Mouse (Mus musculus) liver, embryonic 14.5 days (tissue): ENCODE measurements at regions not wholly inside any gene's neighbourhood (a gene's known extent, or its start where the extent isn't known, plus 50 kb on each side); places are given as distances from the start of the nearest gene placed in this dataset.

Experiments used
- ATAC-seq: fragments of 200-750 bp; cut with Nextera tagmentation; 2 replicates; pipeline ENCODE4 v1.8.0; 2017; ENCODE audit warnings: moderate number of reproducible peaks, mild to moderate bottlenecking, moderate library complexity; ENCODE audit not compliant: insufficient read depth
- DNase-seq, 3 experiments: peaks; one replicate each; pipeline ENCODE4 v3.0.0-alpha.2; 2012 to 2013; ENCODE audit warnings: low read depth in 3 of 3, low spot score in 3 of 3
- H3K27ac ChIP-seq: fragments of 300-500 bp; sonication (generic); 2 replicates; pipeline ENCODE4 v1.5.1; 2014; ENCODE audit warnings: moderate library complexity, mild to moderate bottlenecking, control low read depth, inconsistent platforms
- H3K27me3 ChIP-seq: fragments of 300-500 bp; sonication (generic); 2 replicates; pipeline ENCODE4 v1.6.1; 2014; ENCODE audit warnings: mild to moderate bottlenecking, low read length, moderate library complexity; ENCODE audit not compliant: control insufficient read depth, insufficient read depth
- H3K36me3 ChIP-seq: fragments of 300-500 bp; sonication (generic); replicated peaks from 2 replicates; pipeline ENCODE4 v1.6.1; 2014; ENCODE audit warnings: low read depth; ENCODE audit not compliant: control insufficient read depth, insufficient read depth
- H3K4me1 ChIP-seq, 2 experiments: fragments of 200-500 bp in 1 of 2; fragments of 300-500 bp in 1 of 2; sonication (generic) in 1 of 2; replicated peaks; 2 replicates each; pipeline ENCODE4 v1.6.1; 2012 to 2014; ENCODE audit warnings: antibody characterized with exemption in 1 of 2, inconsistent platforms in 1 of 2, low read length in 1 of 2; ENCODE audit not compliant: control insufficient read depth in 2 of 2, insufficient read depth in 2 of 2
- H3K4me2 ChIP-seq: fragments of 300-500 bp; sonication (generic); 2 replicates; pipeline ENCODE4 v1.6.1; 2014; ENCODE audit warnings: low read depth, mild to moderate bottlenecking, control low read depth, moderate library complexity
- H3K4me3 ChIP-seq, 2 experiments: fragments of 200-500 bp in 1 of 2; fragments of 300-500 bp in 1 of 2; sonication (generic) in 1 of 2; 2 replicates each; pipeline ENCODE4 v1.5.1; 2012 to 2014; ENCODE audit warnings: low read depth in 2 of 2, low read length in 2 of 2, mild to moderate bottlenecking in 2 of 2, control low read depth in 1 of 2, inconsistent platforms in 1 of 2, moderate library complexity in 1 of 2; ENCODE audit not compliant: insufficient read depth in 1 of 2
- H3K9ac ChIP-seq: fragments of 300-500 bp; sonication (generic); replicated peaks from 2 replicates; pipeline ENCODE4 v1.6.1; 2014; ENCODE audit warnings: mild to moderate bottlenecking, control low read depth, moderate library complexity
- H3K9me3 ChIP-seq: fragments of 300-500 bp; sonication (generic); 2 replicates; pipeline ENCODE4 v1.6.1; 2016; ENCODE audit warnings: low read length, mixed read lengths; ENCODE audit not compliant: control insufficient read depth
- CTCF ChIP-seq: IDR thresholded peaks from 2 replicates; pipeline ENCODE4 v1.5.1; 2016; ENCODE audit warnings: antibody characterized with exemption, low read depth, control low read depth
- EP300 ChIP-seq: IDR thresholded peaks from 2 replicates; pipeline ENCODE4 v1.6.1; 2016; ENCODE audit warnings: antibody characterized with exemption, low read depth
- WGBS: fragments of 180-500 bp; shearing (Covaris S2); extraction: QIAGEN DNeasy Blood & Tissue Kit; methylation state at CpG from one replicate; pipeline ENCODE4 v1.1.7; 2014; ENCODE audit not compliant: insufficient replicate concordance; 5-methylcytosine and 5-hydroxymethylcytosine counted together

GRCm38 (mm10) chr11:63691041-63691440, 231.0 kb downstream of the Hs3st3b1 start:
- DNase-seq (no peak), ATAC-seq (no peak)
- H3K27me3 ChIP-seq = no peaks in the 10 kb centered on the region
- H3K9me3 ChIP-seq = no peaks in the 10 kb centered on the region
- H3K36me3 ChIP-seq = no peaks in the 10 kb centered on the region
- no peak for TF ChIP-seq EP300
- TF ChIP-seq CTCF = peak; percentile 52
- no peak overlapping the region for H3K4me3 ChIP-seq
- H3K9ac ChIP-seq = no peak overlapping the region
- no peak overlapping the region for H3K4me2 ChIP-seq
- H3K4me1 ChIP-seq = no peaks in the 10 kb centered on the region
- 35% methylated on average over 4 of the region's 4 CpGs for WGBS
- H3K27ac ChIP-seq = no peak overlapping the region

- no peak for TF ChIP-seq EP300
- no peak for TF ChIP-seq CTCF
- Histone ChIP-seq H3K4me3 (no peak overlapping the region), H3K36me3 (no peaks in the 10 kb centered on the region), H3K27ac (no peak overlapping the region), H3K4me1 (no peaks in the 10 kb centered on the region), H3K4me2 (no peak overlapping the region), H3K27me3 (no peaks in the 10 kb centered on the region), H3K9ac (no peak overlapping the region), H3K9me3 (no peaks in the 10 kb centered on the region)
- no peak for ATAC-seq
- WGBS = 53% methylated on average over 12 of the region's 12 CpGs
- no peak for DNase-seq
These were observed 217.0 kb downstream of the Hs3st3b1 start for GRCm38 (mm10) chr11:63704995-63705580.

- Histone ChIP-seq H3K4me1 (no peaks in the 10 kb centered on the region), H3K9me3 (no peaks in the 10 kb centered on the region), H3K4me2 (no peak overlapping the region), H3K36me3 (no peaks in the 10 kb centered on the region), H3K27ac (no peak overlapping the region), H3K9ac (no peak overlapping the region), H3K27me3 (no peaks in the 10 kb centered on the region), H3K4me3 (no peak overlapping the region)
- no peak for DNase-seq
- TF ChIP-seq CTCF (no peak), EP300 (no peak)
- 49% methylated on average over 8 of the region's 8 CpGs for WGBS
- no peak for ATAC-seq
These were observed 216.0 kb downstream of the Hs3st3b1 start for GRCm38 (mm10) chr11:63706057-63706456.

GRCm38 (mm10) chr11:63707093-63707492, 215.0 kb downstream of the Hs3st3b1 start:
- H3K9me3 ChIP-seq = no peaks in the 10 kb centered on the region
- H3K9ac ChIP-seq = no peak overlapping the region
- H3K36me3 ChIP-seq = no peaks in the 10 kb centered on the region
- H3K4me2 ChIP-seq = no peak overlapping the region
- no peaks in the 10 kb centered on the region for H3K27me3 ChIP-seq
- TF ChIP-seq EP300 = no peak
- TF ChIP-seq CTCF = no peak
- H3K4me1 ChIP-seq = no peaks in the 10 kb centered on the region
- ATAC-seq (no peak), DNase-seq (no peak)
- 48% methylated on average over 5 of the region's 5 CpGs for WGBS
- H3K4me3 ChIP-seq = no peak overlapping the region
- H3K27ac ChIP-seq = no peak overlapping the region

DNA sequence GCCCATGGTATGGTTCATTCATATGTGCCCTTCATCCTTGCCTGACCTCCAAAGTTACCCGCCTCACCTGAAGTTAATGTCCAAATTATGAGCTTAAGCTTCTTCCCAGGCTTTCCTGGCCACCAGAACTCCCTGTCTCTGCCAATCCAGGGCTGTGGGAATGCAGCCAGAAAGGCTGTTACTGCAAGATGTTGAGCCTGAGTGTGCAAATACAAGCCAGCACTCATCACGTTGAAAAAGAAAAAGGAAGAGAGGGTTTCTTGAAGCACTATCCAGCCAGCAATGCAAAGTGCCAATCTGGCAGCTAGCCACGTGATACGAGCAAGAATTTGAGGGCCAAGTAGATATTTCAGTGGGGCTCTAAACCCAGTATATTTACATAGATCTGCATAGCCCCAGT, 213.7 kb downstream of the Hs3st3b1 start:
- 45% methylated on average over 4 of the region's 4 CpGs for WGBS

More for the DNA sequence above, 213.7 kb downstream of the Hs3st3b1 start:
- Histone ChIP-seq H3K9me3 (no peaks in the 10 kb centered on the region), H3K4me3 (no peak overlapping the region), H3K27ac (no peak overlapping the region), H3K9ac (no peak overlapping the region), H3K27me3 (no peaks in the 10 kb centered on the region), H3K4me1 (no peaks in the 10 kb centered on the region), H3K4me2 (no peak overlapping the region), H3K36me3 (no peaks in the 10 kb centered on the region)
- TF ChIP-seq CTCF (no peak), EP300 (no peak)
- no peak for ATAC-seq
- DNase-seq = no peak
